Mouse (Mus musculus) heart, adult 2 months (tissue): ENCODE data around the gene Olfm2. TPM values are rescaled to one million over a fixed set of nuclear protein-coding genes. Genes with fewer than 3 reads are reported as not detected.

Experiments
- DNase-seq, 2 experiments: peaks; one replicate each; pipeline ENCODE4 v3.0.0; 2021
- H3K27ac ChIP-seq: fragments of 200-600 bp; 2 replicates; pipeline ENCODE4 v1.8.1; 2022
- H3K27me3 ChIP-seq: fragments of 200-500 bp; 2 replicates; pipeline ENCODE4 v1.6.1; 2012; ENCODE audit warnings: mild to moderate bottlenecking, low read length, inconsistent platforms, mixed read lengths; ENCODE audit not compliant: control insufficient read depth, insufficient read depth
- H3K36me3 ChIP-seq: fragments of 200-500 bp; 2 replicates; pipeline ENCODE4 v1.6.1; 2012; ENCODE audit warnings: low read length, inconsistent platforms; ENCODE audit not compliant: control insufficient read depth, insufficient read depth
- H3K4me1 ChIP-seq: fragments of 200-500 bp; 2 replicates; pipeline ENCODE4 v1.6.1; 2011; ENCODE audit warnings: low read length; ENCODE audit not compliant: control insufficient read depth, insufficient read depth
- H3K4me3 ChIP-seq: fragments of 200-600 bp; 2 replicates; pipeline ENCODE4 v1.8.1; 2022
- H3K79me2 ChIP-seq: fragments of 200-500 bp; replicated peaks from 2 replicates; pipeline ENCODE4 v1.6.1; 2012; ENCODE audit warnings: mild to moderate bottlenecking, inconsistent platforms, low read length, moderate library complexity, mixed read lengths; ENCODE audit not compliant: control insufficient read depth, insufficient read depth
- H3K9ac ChIP-seq: fragments of 200-500 bp; 2 replicates; pipeline ENCODE4 v1.6.1; 2012; ENCODE audit warnings: low read depth, mild to moderate bottlenecking, control low read depth, inconsistent platforms, low read length, mixed read lengths
- CTCF ChIP-seq: fragments of 200-600 bp; IDR thresholded peaks from 2 replicates; pipeline ENCODE4 v1.8.1; 2022; ENCODE audit warnings: antibody characterized with exemption, mild to moderate bottlenecking, moderate library complexity
- EP300 ChIP-seq: fragments of 200-500 bp; IDR thresholded peaks from 2 replicates; pipeline ENCODE4 v1.6.1; 2011; ENCODE audit warnings: low read depth, low read length, control low read depth; ENCODE audit not compliant: insufficient read depth
- POLR2A ChIP-seq: fragments of 200-500 bp; IDR thresholded peaks from 2 replicates; pipeline ENCODE4 v1.6.1; 2011; ENCODE audit warnings: mild to moderate bottlenecking, low read depth, low read length, control low read depth; ENCODE audit not compliant: insufficient read depth
- WGBS: fragments of 180-500 bp; shearing (Covaris S2); methylation state at CpG from one replicate; pipeline ENCODE4 v1.1.7; 2018; 5-methylcytosine and 5-hydroxymethylcytosine counted together
- intact Hi-C: fragments of 180-260 bp; cut with DNase I; formaldehyde crosslinking; loops from one replicate; pipeline ENCODE4 v1.15.1; 2025
- polyA plus RNA-seq: library from polyadenylated mRNA; depleted of rRNA; stranded (reverse); fragments of >200 nt; gene quantifications from 2 replicates; pipeline ENCODE4 v1.2.3, GENCODE M21; 2012
- total RNA-seq, 2 experiments: library from RNA; stranded (reverse); gene quantifications; 2 replicates each; pipeline ENCODE4 v1.2.3; 2021

Olfm2 gene
- total and polyA plus RNA-seq, 3 experiments = 0.13 to 0.31 TPM; not detected in 1

GRCm38 (mm10) chr9:20760813-20761212, 14.7 kb upstream of the Olfm2 start:
- intact Hi-C loops = loop anchor here (2.0 kb wide), 1 partner anchor 34 kb away; no protein-coding TSS in a partner anchor
- WGBS = 21% methylated on average over 12 of the region's 12 CpGs
- peak; percentile 83 to 91 for DNase-seq

GRCm38 (mm10) chr9:20758896-20759295, 12.7 kb upstream of the Olfm2 start:
- H3K27me3 ChIP-seq = no peaks in the 10 kb centered on the region
- H3K4me1 ChIP-seq = peaks cover 10% of the 10 kb centered on the region
- WGBS = 83% methylated on average over 6 of the region's 6 CpGs
- no peak overlapping the region for H3K9ac ChIP-seq
- no peaks in the 10 kb centered on the region for H3K79me2 ChIP-seq
- H3K4me3 ChIP-seq = no peak overlapping the region
- H3K36me3 ChIP-seq = no peaks in the 10 kb centered on the region
- TF ChIP-seq CTCF (no peak), EP300 (no peak), POLR2A (no peak)
- H3K27ac ChIP-seq = peak overlapping the region; percentile 10; the same call in 1 of the 2 replicates
- intact Hi-C loops = loop anchor here (5.0 kb wide), 1 partner anchor 73 kb away; no protein-coding TSS in a partner anchor
- DNase-seq = peak; percentile 41 to 55

More at GRCm38 (mm10) chr9:20760813-20761212, 14.7 kb upstream of the Olfm2 start:
- Histone ChIP-seq H3K9ac (no peak overlapping the region), H3K27me3 (no peaks in the 10 kb centered on the region), H3K4me3 (no peak overlapping the region), H3K4me1 (peaks cover 10% of the 10 kb centered on the region), H3K27ac (peak overlapping the region; percentile 74), H3K36me3 (no peaks in the 10 kb centered on the region), H3K79me2 (no peaks in the 10 kb centered on the region)
- TF ChIP-seq EP300 (peak; percentile 80), CTCF (no peak), POLR2A (0 out of 2 replicates have a peak, but pooled peaks have one; percentile 19)

GRCm38 (mm10) chr9:20758243-20758642, 12.1 kb upstream of the Olfm2 start:
- intact Hi-C loops = loop anchor here (5.0 kb wide), 1 partner anchor 74 kb away; no protein-coding TSS in a partner anchor
- 78% methylated on average over 2 of the region's 2 CpGs for WGBS

GRCm38 (mm10) chr9:20757087-20757955, 11.2 kb upstream of the Olfm2 start:
- no peak overlapping the region for H3K4me3 ChIP-seq
- intact Hi-C loops = loop anchor here (1.0 to 5.0 kb wide), 2 partner anchors 17 to 75 kb away; no protein-coding TSS in a partner anchor
- no peak for TF ChIP-seq EP300
- peak; percentile 82 for TF ChIP-seq CTCF
- TF ChIP-seq POLR2A = no peak
- no peak overlapping the region for H3K27ac ChIP-seq
- no peaks in the 10 kb centered on the region for H3K27me3 ChIP-seq
- no peaks in the 10 kb centered on the region for H3K36me3 ChIP-seq
- H3K79me2 ChIP-seq = no peaks in the 10 kb centered on the region
- H3K9ac ChIP-seq = no peak overlapping the region
- DNase-seq = peak; percentile 56 to 67
- H3K4me1 ChIP-seq = peaks cover 10% of the 10 kb centered on the region
- WGBS = 60% methylated on average over 6 of the region's 6 CpGs

More at GRCm38 (mm10) chr9:20758243-20758642, 12.1 kb upstream of the Olfm2 start:
- Histone ChIP-seq H3K27ac (peak overlapping the region; percentile 10; the same call in 1 of the 2 replicates), H3K36me3 (no peaks in the 10 kb centered on the region), H3K4me3 (no peak overlapping the region), H3K79me2 (no peaks in the 10 kb centered on the region), H3K27me3 (no peaks in the 10 kb centered on the region), H3K4me1 (peaks cover 10% of the 10 kb centered on the region), H3K9ac (no peak overlapping the region)
- DNase-seq = no peak
- TF ChIP-seq EP300 = no peak
- no peak for TF ChIP-seq POLR2A
- TF ChIP-seq CTCF = no peak

GRCm38 (mm10) chr9:20756081-20756700, 10.0 kb upstream of the Olfm2 start:
- peaks cover 7% of the 10 kb centered on the region for H3K4me1 ChIP-seq
- intact Hi-C loops = loop anchor here (5.0 kb wide), 1 partner anchor 76 kb away; no protein-coding TSS in a partner anchor
- no peak overlapping the region for H3K4me3 ChIP-seq
- no peak for DNase-seq
- no peak overlapping the region for H3K27ac ChIP-seq
- no peaks in the 10 kb centered on the region for H3K36me3 ChIP-seq
- H3K9ac ChIP-seq = no peak overlapping the region
- H3K27me3 ChIP-seq = no peaks in the 10 kb centered on the region
- WGBS = 69% methylated on average over 4 of the region's 4 CpGs
- TF ChIP-seq EP300 = no peak
- TF ChIP-seq CTCF = no peak
- no peak for TF ChIP-seq POLR2A
- no peaks in the 10 kb centered on the region for H3K79me2 ChIP-seq
